Mouse (Mus musculus) myocyte (in vitro differentiated cells): ENCODE measurements around the gene Ptbp3. TPM values are rescaled to one million over a fixed set of nuclear protein-coding genes. Genes with fewer than 3 reads are reported as not detected.

Experiments
- H3K27me3 ChIP-seq: one replicate; pipeline ENCODE4 v1.6.1; 2011; ENCODE audit not compliant: control insufficient read depth, insufficient read depth, insufficient read length
- H3K36me3 ChIP-seq: one replicate; pipeline ENCODE4 v1.6.1; 2011; ENCODE audit not compliant: control insufficient read depth, insufficient read depth
- H3K4me2 ChIP-seq: one replicate; pipeline ENCODE4 v1.6.1; 2011; ENCODE audit warnings: low read depth, control low read depth
- H3K4me3 ChIP-seq: one replicate; pipeline ENCODE4 v1.5.1; 2011; ENCODE audit warnings: mild to moderate bottlenecking, control low read depth, moderate library complexity
- H3K79me2 ChIP-seq: one replicate; pipeline ENCODE4 v1.6.1; 2011; ENCODE audit not compliant: control insufficient read depth, insufficient read depth
- H3ac ChIP-seq: one replicate; pipeline ENCODE4 v1.6.1; 2011; ENCODE audit not compliant: control insufficient read depth, insufficient read length
- CEBPB ChIP-seq: IDR thresholded peaks from 2 replicates; pipeline ENCODE4 v1.6.1; 2011; ENCODE audit warnings: mild to moderate bottlenecking, moderate library complexity; ENCODE audit not compliant: poor library complexity, insufficient read depth, severe bottlenecking
- E2F4 ChIP-seq: IDR thresholded peaks from one replicate; pipeline ENCODE4 v1.6.1; 2011; ENCODE audit warnings: mild to moderate bottlenecking, control low read depth, moderate library complexity; ENCODE audit not compliant: insufficient read depth
- MAX ChIP-seq: IDR thresholded peaks from one replicate; pipeline ENCODE4 v1.6.1; 2011; ENCODE audit warnings: low read depth, mild to moderate bottlenecking, control low read depth
- MYOD1 ChIP-seq, 3 experiments: IDR thresholded peaks; one replicate each; pipeline ENCODE4 v1.6.1; 2011; ENCODE audit warnings: control low read depth in 2 of 3, low read depth in 2 of 3, mild to moderate bottlenecking in 2 of 3, moderate library complexity in 1 of 3; ENCODE audit not compliant: insufficient read length in 2 of 3, control insufficient read depth in 1 of 3
- MYOG ChIP-seq, 3 experiments: IDR thresholded peaks; one replicate each; pipeline ENCODE4 v1.6.1; 2011; ENCODE audit warnings: control low read depth in 2 of 3, low read depth in 2 of 3, mild to moderate bottlenecking in 2 of 3; ENCODE audit not compliant: insufficient read length in 2 of 3, control insufficient read depth in 1 of 3, insufficient read depth in 1 of 3
- POLR2A ChIP-seq: IDR thresholded peaks from one replicate; pipeline ENCODE4 v1.6.1; 2011; ENCODE audit warnings: low read depth, mild to moderate bottlenecking, control low read depth, moderate library complexity; ENCODE audit not compliant: insufficient read length
- POLR2AphosphoS2 ChIP-seq: IDR thresholded peaks from one replicate; pipeline ENCODE4 v1.6.1; 2011; ENCODE audit warnings: low read depth, control low read depth; ENCODE audit not compliant: insufficient read length
- REST ChIP-seq: IDR thresholded peaks from one replicate; pipeline ENCODE4 v1.6.1; 2011; ENCODE audit warnings: mild to moderate bottlenecking, control low read depth, moderate library complexity; ENCODE audit not compliant: insufficient read depth, insufficient read length
- SRF ChIP-seq: IDR thresholded peaks from one replicate; pipeline ENCODE4 v1.6.1; 2011; ENCODE audit warnings: low read depth; ENCODE audit not compliant: control insufficient read depth, insufficient read length
- TCF12 ChIP-seq: IDR thresholded peaks from one replicate; pipeline ENCODE4 v1.6.1; 2011; ENCODE audit warnings: mild to moderate bottlenecking, control low read depth; ENCODE audit not compliant: poor library complexity, insufficient read depth, severe bottlenecking
- TCF3 ChIP-seq: IDR thresholded peaks from one replicate; pipeline ENCODE4 v1.6.1; 2011; ENCODE audit warnings: low read depth, control low read depth; ENCODE audit not compliant: insufficient read length
- USF1 ChIP-seq: IDR thresholded peaks from one replicate; pipeline ENCODE4 v1.6.1; 2011; ENCODE audit warnings: low read depth, mild to moderate bottlenecking, control low read depth, moderate library complexity
- polyA plus RNA-seq: library from polyadenylated mRNA; unstranded; fragments of >200 nt; fragmentation: generic; extraction: Trizol; gene quantifications from one replicate; pipeline ENCODE4 v1.2.1, GENCODE M21; 2012; ENCODE audit warnings: missing spikeins

Ptbp3 gene
- polyA plus RNA-seq, 1 experiment, result 7.8 TPM

- H3K27me3 ChIP-seq, result no peaks in the 10 kb centered on the region
- no peaks in the 10 kb centered on the region for H3K79me2 ChIP-seq
- H3K4me2 ChIP-seq, result no peak overlapping the region
- H3K36me3 ChIP-seq, result no peaks in the 10 kb centered on the region
- H3ac ChIP-seq, result no peak overlapping the region
- no peak overlapping the region for H3K4me3 ChIP-seq
- no peak for TF ChIP-seq MAX
- no peak for TF ChIP-seq E2F4
- TF ChIP-seq REST, result no peak
- no peak for TF ChIP-seq TCF3
- no peak for TF ChIP-seq MYOG (IDR thresholded peaks at IDR 0.05; ENCODE audit: control insufficient read depth in 1 of 3, insufficient read depth in 1 of 3, insufficient read length in 2 of 3, low read depth in 2 of 3)
- no peak for TF ChIP-seq TCF12
- no peak for TF ChIP-seq CEBPB
- TF ChIP-seq MYOD1 (IDR thresholded peaks at IDR 0.05; ENCODE audit: control insufficient read depth in 1 of 3, insufficient read length in 2 of 3, low read depth in 2 of 3), result no peak
These were observed 104.2 kb downstream of the Ptbp3 start for GRCm38 (mm10) chr4:59444994-59445393.

GRCm38 (mm10) chr4:59444085-59444484 lies 105.1 kb downstream of the Ptbp3 start:
- TF ChIP-seq POLR2AphosphoS2 (no peak), POLR2A (no peak), MAX (no peak), E2F4 (no peak), SRF (no peak), REST (no peak), TCF12 (no peak), USF1 (no peak)
- H3K4me3 ChIP-seq, result no peak overlapping the region
- no peaks in the 10 kb centered on the region for H3K79me2 ChIP-seq
- H3ac ChIP-seq, result no peak overlapping the region
- no peak overlapping the region for H3K4me2 ChIP-seq
- no peaks in the 10 kb centered on the region for H3K27me3 ChIP-seq
- H3K36me3 ChIP-seq, result no peaks in the 10 kb centered on the region

DNA sequence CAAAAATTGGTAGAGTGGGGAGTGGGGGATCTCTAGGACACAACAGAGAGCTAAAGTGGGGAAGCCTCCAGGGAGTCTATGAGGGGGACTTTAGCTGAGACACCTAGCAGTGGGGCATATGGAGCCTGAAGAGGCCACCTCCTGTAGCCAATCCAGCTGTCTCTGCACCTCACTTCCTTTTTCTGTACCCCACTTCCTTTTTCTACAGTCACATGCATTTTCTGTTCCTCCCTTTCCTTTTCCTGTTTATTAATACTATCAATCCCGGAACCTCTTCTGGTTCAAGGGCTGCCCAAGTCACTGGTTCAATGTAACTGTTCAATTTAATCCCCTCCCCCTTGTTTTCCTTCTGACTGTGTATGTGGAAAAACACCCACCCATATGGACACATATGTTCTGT lies 107.9 kb downstream of the Ptbp3 start:
- TF ChIP-seq TCF3, result no peak
- no peak for TF ChIP-seq POLR2A
- TF ChIP-seq E2F4, result no peak
- TF ChIP-seq SRF, result no peak
- TF ChIP-seq MAX, result no peak
- no peak for TF ChIP-seq CEBPB
- no peak for TF ChIP-seq REST
- H3K27me3 ChIP-seq, result peaks cover 15% of the 10 kb centered on the region
- H3K79me2 ChIP-seq, result no peaks in the 10 kb centered on the region
- H3K4me2 ChIP-seq, result no peak overlapping the region
- no peak overlapping the region for H3ac ChIP-seq
- H3K36me3 ChIP-seq, result no peaks in the 10 kb centered on the region
- no peak overlapping the region for H3K4me3 ChIP-seq

DNA sequence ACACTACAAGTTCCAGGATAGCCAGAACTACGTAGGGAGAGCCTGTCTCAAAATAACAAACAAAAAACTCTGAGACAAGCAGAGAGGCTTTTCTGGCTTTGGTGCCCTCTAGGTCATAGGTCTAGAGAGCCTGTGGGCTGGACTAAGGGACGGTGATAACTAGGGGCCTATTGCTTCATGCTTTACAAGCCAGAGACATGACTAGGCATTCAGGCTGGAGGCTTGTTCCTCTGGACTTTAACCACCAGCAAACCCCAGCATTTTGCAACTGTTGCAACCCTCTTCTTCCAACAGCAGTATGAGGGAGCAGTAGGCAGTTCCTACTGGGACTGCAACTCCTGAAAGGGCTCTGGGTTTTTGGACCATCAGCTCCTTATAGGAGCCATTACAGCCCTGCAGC lies 109.2 kb downstream of the Ptbp3 start:
- Histone ChIP-seq H3K36me3 (no peaks in the 10 kb centered on the region), H3K4me3 (no peak overlapping the region), H3ac (no peak overlapping the region), H3K27me3 (peaks cover 15% of the 10 kb centered on the region), H3K79me2 (no peaks in the 10 kb centered on the region), H3K4me2 (no peak overlapping the region)
- TF ChIP-seq TCF12 (no peak), POLR2AphosphoS2 (no peak), TCF3 (no peak), SRF (no peak), MYOG (IDR thresholded peaks at IDR 0.05; ENCODE audit: control insufficient read depth in 1 of 3, insufficient read depth in 1 of 3, insufficient read length in 2 of 3, low read depth in 2 of 3) (no peak), USF1 (no peak)

GRCm38 (mm10) chr4:59439041-59439440 lies 110.1 kb downstream of the Ptbp3 start:
- no peaks in the 10 kb centered on the region for H3K79me2 ChIP-seq
- H3K27me3 ChIP-seq, result peaks cover 15% of the 10 kb centered on the region
- TF ChIP-seq CEBPB, result no peak
- TF ChIP-seq REST, result no peak
- TF ChIP-seq MAX, result no peak
- TF ChIP-seq POLR2A, result no peak
- no peak for TF ChIP-seq POLR2AphosphoS2
- H3K4me2 ChIP-seq, result no peak overlapping the region
- no peak overlapping the region for H3K4me3 ChIP-seq
- no peak overlapping the region for H3ac ChIP-seq
- H3K36me3 ChIP-seq, result no peaks in the 10 kb centered on the region
